1 mouse cellular context compared by ENCODE assay signal in the genomic region with DNA sequence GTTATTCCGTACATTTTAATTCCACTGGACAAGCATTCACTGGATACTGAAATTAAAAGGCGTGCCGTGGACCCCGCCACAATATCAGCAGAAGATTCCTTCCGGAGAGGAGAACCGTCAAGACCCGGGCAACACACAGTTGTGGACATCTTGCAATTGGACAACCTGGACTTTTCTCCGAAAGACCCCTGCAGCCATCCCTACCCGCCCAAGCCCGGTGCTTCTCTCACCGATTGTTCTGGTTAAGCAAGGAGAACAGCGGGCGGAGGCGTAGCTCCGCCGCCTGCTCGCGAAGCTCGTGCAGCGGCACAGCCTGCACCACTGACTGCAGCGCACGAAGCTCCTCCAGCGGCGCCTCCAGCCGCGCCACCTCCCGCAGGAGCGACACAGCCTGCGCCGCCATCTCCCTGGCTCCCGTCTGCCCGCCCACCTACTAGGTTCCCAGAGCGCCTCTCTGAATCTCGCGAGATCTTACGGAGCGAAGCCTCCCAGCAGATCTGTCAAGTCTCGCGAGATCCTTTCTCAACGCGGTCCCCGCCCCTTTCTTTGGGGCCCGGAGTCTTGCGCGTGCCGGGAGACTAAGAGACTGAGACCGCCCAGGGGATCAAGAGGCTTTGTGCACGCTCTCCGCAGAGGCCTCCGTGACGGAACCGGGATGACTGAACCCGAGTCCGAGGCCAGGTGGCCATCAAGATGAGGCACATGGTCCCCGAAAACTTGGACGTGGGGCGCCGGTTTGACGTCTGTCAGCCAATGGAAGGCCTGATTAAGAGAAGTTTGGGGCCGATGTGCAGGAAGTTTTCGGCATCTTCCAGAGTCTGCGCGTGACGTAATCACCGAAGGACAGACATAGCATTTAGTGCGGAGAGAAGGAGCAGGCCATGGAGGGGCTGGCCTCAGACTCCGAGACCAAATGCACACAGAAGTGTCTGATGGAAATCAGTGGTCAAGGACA.
TF ChIP-seq lines count a peak whose summit lies in the region.

No protein-coding gene starts in this region.

TF ChIP-seq in CH12.LX, 34 proteins besides CTCF, POLR2A, EP300 and RAD21:
- TF ChIP-seq IRF4 (IDR thresholded peaks at IDR 0.05; ENCODE audit: low read depth, low read length): peak; percentile 56; the same call in 1 of the 2 replicates
- peak; percentile 90 for TF ChIP-seq TCF12 (IDR thresholded peaks at IDR 0.05; ENCODE audit: low read depth, low read length)
- no peak for TF ChIP-seq CHD1 (IDR thresholded peaks at IDR 0.05; ENCODE audit: low read depth, low read length)
- peak; percentile 93 for TF ChIP-seq MAX (IDR thresholded peaks at IDR 0.05; ENCODE audit: low read length)
- TF ChIP-seq ZKSCAN1 (IDR thresholded peaks at IDR 0.05; ENCODE audit: borderline replicate concordance, low read depth, low read length): no peak
- TF ChIP-seq SMC3 (IDR thresholded peaks at IDR 0.05; ENCODE audit: low read depth, low read length): no peak
- TF ChIP-seq ELF1 (IDR thresholded peaks at IDR 0.05; ENCODE audit: low read depth, low read length): peak; percentile 77; the same call in 1 of the 2 replicates
- TF ChIP-seq HCFC1 (IDR thresholded peaks at IDR 0.05; ENCODE audit: low read depth, low read length): peak; percentile 77
- no peak for TF ChIP-seq MAFK (IDR thresholded peaks at IDR 0.05; ENCODE audit: insufficient replicate concordance, low read length)
- peak; percentile 83 for TF ChIP-seq NRF1 (IDR thresholded peaks at IDR 0.05; ENCODE audit: low read depth, low read length)
- TF ChIP-seq GABPA (IDR thresholded peaks at IDR 0.05; ENCODE audit: insufficient replicate concordance, low read depth, low read length): no peak
- TF ChIP-seq PAX5 (IDR thresholded peaks at IDR 0.05; ENCODE audit: low read length): no peak
- 0 out of 2 replicates have a peak, but pooled peaks have one; percentile 40 for TF ChIP-seq MEF2A (IDR thresholded peaks at IDR 0.05; ENCODE audit: borderline replicate concordance, low read depth, low read length)
- no peak for TF ChIP-seq ZC3H11A (IDR thresholded peaks at IDR 0.05; ENCODE audit: low read depth, low read length)
- TF ChIP-seq CHD2 (IDR thresholded peaks at IDR 0.05; ENCODE audit: low read length): peak; percentile 100
- TF ChIP-seq TBP (conservative IDR thresholded peaks at IDR 0.05; ENCODE audit: low read depth, low read length): peak; percentile 76
- peak; percentile 98 for TF ChIP-seq NELFE (IDR thresholded peaks at IDR 0.05; ENCODE audit: low read depth, low read length)
- TF ChIP-seq RCOR1 (conservative IDR thresholded peaks at IDR 0.05; ENCODE audit: low read depth, low read length): 0 out of 2 replicates have a peak, but pooled peaks have one; percentile 53
- peak; percentile 88 for TF ChIP-seq BHLHE40 (IDR thresholded peaks at IDR 0.05; ENCODE audit: low read depth, low read length)
- TF ChIP-seq JUND (conservative IDR thresholded peaks at IDR 0.05; ENCODE audit: low read depth, low read length): peak; percentile 57; the same call in 1 of the 2 replicates
- TF ChIP-seq SIN3A (IDR thresholded peaks at IDR 0.05; ENCODE audit: low read length): peak; percentile 87
- TF ChIP-seq USF1 (IDR thresholded peaks at IDR 0.05; ENCODE audit: low read depth, low read length): no peak
- TF ChIP-seq MYC (IDR thresholded peaks at IDR 0.05; ENCODE audit: low read depth, low read length): peak; percentile 93; the same call in 1 of the 2 replicates
- no peak for TF ChIP-seq ZNF384 (IDR thresholded peaks at IDR 0.05; ENCODE audit: low read depth, low read length)
- TF ChIP-seq MXI1 (IDR thresholded peaks at IDR 0.05; ENCODE audit: low read depth, low read length): peak; percentile 97
- TF ChIP-seq ZMIZ1 (IDR thresholded peaks at IDR 0.05; ENCODE audit: low read depth, low read length): peak; percentile 94
- TF ChIP-seq POLR2AphosphoS2 (IDR thresholded peaks at IDR 0.05; ENCODE audit: low read depth, low read length): peak; percentile 97
- no peak for TF ChIP-seq E2F4 (IDR thresholded peaks at IDR 0.05; ENCODE audit: insufficient replicate concordance, low read depth, low read length)
- peak; percentile 35; the same call in 1 of the 2 replicates for TF ChIP-seq ETS1 (conservative IDR thresholded peaks at IDR 0.05; ENCODE audit: low read depth, low read length)
- TF ChIP-seq KAT2A (IDR thresholded peaks at IDR 0.05; ENCODE audit: insufficient replicate concordance, low read length): peak; percentile 76; the same call in 1 of the 2 replicates
- peak; percentile 66; the same call in 1 of the 2 replicates for TF ChIP-seq MAZ (IDR thresholded peaks at IDR 0.05; ENCODE audit: low read depth, low read length)
- no peak for TF ChIP-seq UBTF (IDR thresholded peaks at IDR 0.05; ENCODE audit: low read depth, low read length)
- no peak for TF ChIP-seq USF2 (conservative IDR thresholded peaks at IDR 0.05; ENCODE audit: low read depth, low read length)
- TF ChIP-seq JUN (IDR thresholded peaks at IDR 0.05; ENCODE audit: insufficient read depth, low read depth, low read length): 0 out of 2 replicates have a peak, but pooled peaks have one; percentile 12
TF ChIP-seq in CH12.LX: peak in this region for 22.
